Mouse (Mus musculus): ENCODE data around the gene Pla1a. TPM values are rescaled to one million over a fixed set of nuclear protein-coding genes. Genes with fewer than 3 reads are reported as not detected.

Pla1a gene
- polyA plus RNA-seq, 1 experiment from 2014 or later = 0.11 TPM

- Histone ChIP-seq H3K27me3 (ENCODE audit: control insufficient read depth, insufficient read depth, low read length) (no peaks in the 10 kb centered on the region), H3K27ac (replicated peaks) (no peak overlapping the region), H3K9me3 (ENCODE audit: control insufficient read depth, low read length) (no peaks in the 10 kb centered on the region), H3K36me3 (ENCODE audit: control insufficient read depth, insufficient read depth, low read length) (peaks cover 14% of the 10 kb centered on the region), H3K9ac (ENCODE audit: low read length) (no peak overlapping the region), H3K4me2 (replicated peaks; ENCODE audit: low read depth) (no peak overlapping the region), H3K4me1 (replicated peaks; ENCODE audit: control insufficient read depth, insufficient read depth) (no peaks in the 10 kb centered on the region), H3K4me3 (ENCODE audit: low read depth, low read length) (no peak overlapping the region)
- WGBS = 96% methylated on average over 7 of the region's 7 CpGs
- ATAC-seq (ENCODE audit: low FRiP score, low TSS enrichment) = peak; percentile 59; the same call in 1 of the 2 replicates
- DNase-seq (ENCODE audit: low spot score) = no peak
- TF ChIP-seq CTCF (IDR thresholded peaks at IDR 0.05; ENCODE audit: low read depth) = no peak
- no peak for TF ChIP-seq EP300 (optimal IDR thresholded peaks at IDR 0.05)
These were observed 10.9 kb upstream of the Pla1a start for GRCm38 (mm10) chr16:38443721-38444464.

DNA sequence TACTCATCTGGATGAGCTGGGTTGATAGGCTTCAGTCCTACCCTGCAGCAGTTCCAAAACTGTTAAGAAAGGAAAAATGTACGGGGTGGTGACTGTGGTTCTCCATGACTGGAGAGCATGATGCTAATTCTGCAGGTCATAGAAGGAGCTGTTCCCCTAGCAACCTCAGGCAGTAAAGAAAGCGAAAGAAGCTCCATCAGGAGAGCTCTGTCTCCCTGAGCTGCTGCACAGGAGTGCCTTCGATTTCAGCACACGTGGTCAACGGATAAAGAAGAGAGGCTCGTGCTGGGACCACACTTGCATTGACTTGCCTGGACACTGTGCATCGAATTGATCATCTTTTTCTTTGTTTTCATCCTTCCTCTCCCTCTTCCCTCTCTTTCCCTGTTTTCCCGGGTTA is 9.3 kb upstream of the Pla1a start:
- H3K36me3 ChIP-seq (ENCODE audit: control insufficient read depth, insufficient read depth, low read length) = peaks cover 11% of the 10 kb centered on the region
- TF ChIP-seq CTCF (IDR thresholded peaks at IDR 0.05; ENCODE audit: low read depth) (no peak), EP300 (optimal IDR thresholded peaks at IDR 0.05) (no peak)
- 78% methylated on average over 8 of the region's 8 CpGs for WGBS
- H3K27me3 ChIP-seq (ENCODE audit: control insufficient read depth, insufficient read depth, low read length) = no peaks in the 10 kb centered on the region
- no peak overlapping the region for H3K4me3 ChIP-seq (ENCODE audit: low read depth, low read length)
- DNase-seq (ENCODE audit: low spot score) (no peak), ATAC-seq (ENCODE audit: low FRiP score, low TSS enrichment) (no peak)
- H3K4me1 ChIP-seq (replicated peaks; ENCODE audit: control insufficient read depth, insufficient read depth) = no peaks in the 10 kb centered on the region
- no peaks in the 10 kb centered on the region for H3K9me3 ChIP-seq (ENCODE audit: control insufficient read depth, low read length)
- H3K27ac ChIP-seq (replicated peaks) = no peak overlapping the region
- no peak overlapping the region for H3K4me2 ChIP-seq (replicated peaks; ENCODE audit: low read depth)
- no peak overlapping the region for H3K9ac ChIP-seq (ENCODE audit: low read length)

GRCm38 (mm10) chr16:38441611-38442010 is 8.7 kb upstream of the Pla1a start:
- WGBS = 74% methylated on average over 5 of the region's 5 CpGs
- TF ChIP-seq EP300 (optimal IDR thresholded peaks at IDR 0.05) = no peak
- TF ChIP-seq CTCF (IDR thresholded peaks at IDR 0.05; ENCODE audit: low read depth) = no peak
- Histone ChIP-seq H3K27me3 (ENCODE audit: control insufficient read depth, insufficient read depth, low read length) (no peaks in the 10 kb centered on the region), H3K4me3 (ENCODE audit: low read depth, low read length) (no peak overlapping the region), H3K4me1 (replicated peaks; ENCODE audit: control insufficient read depth, insufficient read depth) (no peaks in the 10 kb centered on the region), H3K9ac (ENCODE audit: low read length) (no peak overlapping the region), H3K27ac (replicated peaks) (no peak overlapping the region), H3K4me2 (replicated peaks; ENCODE audit: low read depth) (no peak overlapping the region), H3K9me3 (ENCODE audit: control insufficient read depth, low read length) (no peaks in the 10 kb centered on the region), H3K36me3 (ENCODE audit: control insufficient read depth, insufficient read depth, low read length) (peaks cover 6% of the 10 kb centered on the region; the same call in 1 of the 2 replicates)
- ATAC-seq (ENCODE audit: low FRiP score, low TSS enrichment) (no peak), DNase-seq (ENCODE audit: low spot score) (no peak)

DNA sequence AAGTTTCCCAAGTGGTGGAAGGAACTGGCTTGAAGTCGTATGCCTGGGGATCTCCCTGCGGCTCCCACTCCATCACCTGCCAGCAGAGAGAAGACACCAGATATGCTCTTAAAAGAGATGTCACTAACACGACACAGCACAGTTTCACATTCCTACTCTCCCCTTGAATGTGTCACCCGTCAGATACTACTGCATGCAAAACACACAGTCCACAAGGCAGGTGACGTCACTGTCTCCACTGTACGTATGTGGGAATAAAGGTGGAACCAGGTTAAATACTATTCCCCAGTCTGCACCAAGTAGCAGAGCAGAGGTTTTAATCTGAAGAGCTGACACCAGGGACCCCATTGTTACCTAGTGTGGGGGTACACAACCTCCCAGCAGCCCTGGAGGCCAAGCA is 7.5 kb upstream of the Pla1a start:
- Histone ChIP-seq H3K9ac (ENCODE audit: low read length) (no peak overlapping the region), H3K4me2 (replicated peaks; ENCODE audit: low read depth) (no peak overlapping the region), H3K27me3 (ENCODE audit: control insufficient read depth, insufficient read depth, low read length) (no peaks in the 10 kb centered on the region), H3K27ac (replicated peaks) (no peak overlapping the region), H3K4me3 (ENCODE audit: low read depth, low read length) (no peak overlapping the region), H3K9me3 (ENCODE audit: control insufficient read depth, low read length) (no peaks in the 10 kb centered on the region), H3K4me1 (replicated peaks; ENCODE audit: control insufficient read depth, insufficient read depth) (no peaks in the 10 kb centered on the region), H3K36me3 (ENCODE audit: control insufficient read depth, insufficient read depth, low read length) (no peaks in the 10 kb centered on the region)
- TF ChIP-seq EP300 (optimal IDR thresholded peaks at IDR 0.05) (no peak), CTCF (IDR thresholded peaks at IDR 0.05; ENCODE audit: low read depth) (no peak)
- 69% methylated on average over 6 of the region's 6 CpGs for WGBS
- no peak for DNase-seq (ENCODE audit: low spot score)
- no peak for ATAC-seq (ENCODE audit: low FRiP score, low TSS enrichment)

GRCm38 (mm10) chr16:38439190-38439589 is 6.2 kb upstream of the Pla1a start:
- ATAC-seq (ENCODE audit: low FRiP score, low TSS enrichment) (no peak), DNase-seq (ENCODE audit: low spot score) (no peak)
- Histone ChIP-seq H3K9me3 (ENCODE audit: control insufficient read depth, low read length) (no peaks in the 10 kb centered on the region), H3K4me1 (replicated peaks; ENCODE audit: control insufficient read depth, insufficient read depth) (no peaks in the 10 kb centered on the region), H3K27ac (replicated peaks) (no peak overlapping the region), H3K36me3 (ENCODE audit: control insufficient read depth, insufficient read depth, low read length) (no peaks in the 10 kb centered on the region), H3K4me3 (ENCODE audit: low read depth, low read length) (no peak overlapping the region), H3K9ac (ENCODE audit: low read length) (no peak overlapping the region), H3K4me2 (replicated peaks; ENCODE audit: low read depth) (no peak overlapping the region), H3K27me3 (ENCODE audit: control insufficient read depth, insufficient read depth, low read length) (no peaks in the 10 kb centered on the region)
- TF ChIP-seq EP300 (optimal IDR thresholded peaks at IDR 0.05) (no peak), CTCF (IDR thresholded peaks at IDR 0.05; ENCODE audit: low read depth) (no peak)
- WGBS = 76% methylated on average over 1 of the region's 1 CpGs

DNA sequence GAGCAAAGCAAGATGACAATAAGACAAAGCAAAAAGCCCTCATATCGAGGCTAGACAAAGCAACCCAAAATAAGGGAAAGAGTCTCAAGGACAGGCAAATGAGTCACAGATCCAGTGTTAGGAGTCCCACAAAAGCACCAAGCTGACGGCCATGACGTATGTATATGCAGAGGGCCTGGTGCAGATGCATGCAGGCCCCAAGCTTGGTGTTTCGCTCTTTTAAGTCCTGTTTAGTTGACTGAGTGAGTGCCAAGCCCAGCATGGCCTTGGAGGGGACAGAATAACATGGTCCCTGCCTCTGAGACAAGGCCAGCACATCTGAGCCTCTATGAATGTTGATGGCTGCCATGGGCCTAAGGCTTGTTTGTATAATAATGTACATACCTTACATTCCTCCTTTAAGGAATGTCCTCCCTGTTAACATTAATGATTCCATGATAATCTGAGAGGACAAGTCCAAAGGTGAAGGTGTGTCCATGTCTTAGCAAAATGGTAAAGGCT is 1.4 kb upstream of the Pla1a start:
- 83% methylated on average over 4 of the region's 4 CpGs for WGBS
- H3K4me1 ChIP-seq (replicated peaks; ENCODE audit: control insufficient read depth, insufficient read depth) = no peaks in the 10 kb centered on the region
- H3K9ac ChIP-seq (ENCODE audit: low read length) = no peak overlapping the region
- TF ChIP-seq CTCF (IDR thresholded peaks at IDR 0.05; ENCODE audit: low read depth) = no peak
- H3K36me3 ChIP-seq (ENCODE audit: control insufficient read depth, insufficient read depth, low read length) = no peaks in the 10 kb centered on the region
- no peaks in the 10 kb centered on the region for H3K27me3 ChIP-seq (ENCODE audit: control insufficient read depth, insufficient read depth, low read length)
- ATAC-seq (ENCODE audit: low FRiP score, low TSS enrichment) (no peak), DNase-seq (ENCODE audit: low spot score) (no peak)
- H3K4me2 ChIP-seq (replicated peaks; ENCODE audit: low read depth) = no peak overlapping the region
- no peak overlapping the region for H3K4me3 ChIP-seq (ENCODE audit: low read depth, low read length)
- H3K27ac ChIP-seq (replicated peaks) = no peak overlapping the region
- no peaks in the 10 kb centered on the region for H3K9me3 ChIP-seq (ENCODE audit: control insufficient read depth, low read length)
